Mouse (Mus musculus): ENCODE results near the gene Lrrc4. TPM values are rescaled to one million over a fixed set of nuclear protein-coding genes. Genes with fewer than 3 reads are reported as not detected.
A peak's percentile ranks its signal among the peaks of the same experiment; 100 is the strongest.

Lrrc4 gene
- polyA plus RNA-seq, 1 experiment, result not detected

DNA sequence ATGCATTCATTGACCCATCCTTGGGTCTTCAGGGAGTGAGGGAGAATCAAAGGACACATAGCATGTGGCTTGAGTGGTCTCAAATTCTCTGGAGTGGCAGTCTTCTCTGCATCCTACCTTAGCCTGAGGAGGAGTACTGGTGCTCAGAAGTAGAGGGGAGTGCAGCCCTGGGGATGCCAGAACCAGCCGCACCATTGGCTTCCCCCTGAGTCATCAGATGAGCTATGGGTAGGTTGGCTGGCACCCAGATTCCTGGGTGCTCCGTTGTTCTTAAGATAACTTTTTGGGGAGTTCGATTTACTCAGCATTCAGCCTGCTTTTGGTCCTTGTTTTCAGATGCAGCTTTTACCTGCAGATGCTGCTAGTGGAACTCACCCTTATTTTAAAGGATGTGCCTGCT is 10.0 kb upstream of the Lrrc4 start:
- 74% methylated on average over 3 of the region's 3 CpGs for WGBS
- Histone ChIP-seq H3K4me3 (replicated peaks; ENCODE audit: control insufficient read depth, low read depth, low read length) (no peak overlapping the region), H3K27ac (ENCODE audit: control insufficient read depth, insufficient read depth, low read depth, low read length, poor library complexity) (no peak overlapping the region), H3K4me1 (ENCODE audit: control insufficient read depth, insufficient read depth, low read length) (no peaks in the 10 kb centered on the region)
- no peak for TF ChIP-seq POLR2A (IDR thresholded peaks at IDR 0.05; ENCODE audit: borderline replicate concordance, control insufficient read depth, low read depth, low read length)
- TF ChIP-seq CTCF (IDR thresholded peaks at IDR 0.05; ENCODE audit: control insufficient read depth, insufficient read depth, low read length), result no peak

DNA sequence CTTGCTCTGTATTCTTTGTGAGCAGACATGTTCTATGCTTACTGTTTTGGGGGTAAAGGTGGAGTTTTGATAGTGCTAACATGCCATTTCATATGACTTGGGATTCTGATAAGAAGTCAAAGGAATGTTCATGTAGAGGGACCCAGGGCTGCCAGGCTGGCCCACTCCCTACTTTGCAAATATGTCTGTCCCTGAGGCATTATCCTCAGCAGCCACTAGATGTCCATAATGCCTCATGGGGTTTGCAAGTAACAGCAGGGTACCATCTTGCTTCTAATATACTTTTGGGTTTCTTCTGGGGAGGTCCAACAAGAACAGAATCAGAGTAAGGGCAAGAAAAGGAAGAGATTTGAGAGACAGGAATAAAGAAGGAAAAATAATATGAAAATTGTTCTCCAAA is 5.1 kb upstream of the Lrrc4 start:
- H3K4me1 ChIP-seq (ENCODE audit: control insufficient read depth, insufficient read depth, low read length), result no peaks in the 10 kb centered on the region
- no peak overlapping the region for H3K27ac ChIP-seq (ENCODE audit: control insufficient read depth, insufficient read depth, low read depth, low read length, poor library complexity)
- no peak overlapping the region for H3K4me3 ChIP-seq (replicated peaks; ENCODE audit: control insufficient read depth, low read depth, low read length)
- TF ChIP-seq POLR2A (IDR thresholded peaks at IDR 0.05; ENCODE audit: borderline replicate concordance, control insufficient read depth, low read depth, low read length) (no peak), CTCF (IDR thresholded peaks at IDR 0.05; ENCODE audit: control insufficient read depth, insufficient read depth, low read length) (no peak)

DNA sequence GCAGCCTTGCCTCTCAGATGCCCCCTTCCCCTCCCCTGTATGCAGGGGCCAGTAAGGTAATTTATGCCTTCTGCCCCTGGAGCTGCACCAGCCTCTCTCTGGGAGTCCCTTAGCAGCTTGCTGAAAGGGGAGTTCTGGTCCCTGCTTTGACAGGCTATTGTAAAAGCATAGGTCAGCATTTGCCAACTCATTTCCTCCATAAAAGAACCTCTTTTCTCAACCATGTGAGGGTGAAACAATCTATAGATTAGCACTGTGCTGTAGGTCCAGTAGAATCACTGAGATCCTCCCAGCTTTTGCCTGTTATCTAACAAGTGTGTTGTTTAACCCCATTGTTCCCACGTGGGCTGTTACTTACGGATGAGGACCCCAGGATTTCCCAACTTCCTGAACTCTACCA is 2.5 kb upstream of the Lrrc4 start:
- H3K4me3 ChIP-seq (replicated peaks; ENCODE audit: control insufficient read depth, low read depth, low read length), result no peak overlapping the region
- H3K27ac ChIP-seq (ENCODE audit: control insufficient read depth, insufficient read depth, low read depth, low read length, poor library complexity), result no peak overlapping the region
- no peak for TF ChIP-seq POLR2A (IDR thresholded peaks at IDR 0.05; ENCODE audit: borderline replicate concordance, control insufficient read depth, low read depth, low read length)
- no peak for TF ChIP-seq CTCF (IDR thresholded peaks at IDR 0.05; ENCODE audit: control insufficient read depth, insufficient read depth, low read length)
- no peaks in the 10 kb centered on the region for H3K4me1 ChIP-seq (ENCODE audit: control insufficient read depth, insufficient read depth, low read length)
- WGBS, result 31% methylated on average over 2 of the region's 2 CpGs

DNA sequence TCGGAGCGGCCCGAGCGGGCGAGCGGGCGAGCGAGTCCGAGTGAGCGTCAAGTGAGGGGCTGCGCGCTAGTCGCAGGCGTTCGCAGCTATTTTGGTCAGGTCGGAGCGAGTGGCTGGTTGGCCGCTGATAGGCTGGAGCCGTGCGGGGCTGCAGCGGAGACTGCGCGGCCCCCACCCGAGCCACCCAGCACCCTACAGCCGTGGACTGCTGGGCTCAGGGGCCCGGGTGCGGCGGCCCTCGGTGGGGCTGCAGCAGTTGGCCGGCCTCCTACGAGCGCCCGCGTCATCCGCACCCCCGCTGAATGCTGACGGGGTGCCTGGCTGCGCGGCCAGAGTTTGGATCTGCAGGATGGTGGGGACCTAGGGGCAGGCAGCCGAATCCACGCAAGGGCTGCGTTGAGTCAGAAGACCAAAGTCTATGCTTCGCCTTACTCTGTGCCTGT is 1.9 kb upstream of the Lrrc4 start:
- no peak overlapping the region for H3K27ac ChIP-seq (ENCODE audit: control insufficient read depth, insufficient read depth, low read depth, low read length, poor library complexity)
- H3K4me3 ChIP-seq (replicated peaks; ENCODE audit: control insufficient read depth, low read depth, low read length), result no peak overlapping the region
- 11% methylated on average over 43 of the region's 43 CpGs for WGBS

DNA sequence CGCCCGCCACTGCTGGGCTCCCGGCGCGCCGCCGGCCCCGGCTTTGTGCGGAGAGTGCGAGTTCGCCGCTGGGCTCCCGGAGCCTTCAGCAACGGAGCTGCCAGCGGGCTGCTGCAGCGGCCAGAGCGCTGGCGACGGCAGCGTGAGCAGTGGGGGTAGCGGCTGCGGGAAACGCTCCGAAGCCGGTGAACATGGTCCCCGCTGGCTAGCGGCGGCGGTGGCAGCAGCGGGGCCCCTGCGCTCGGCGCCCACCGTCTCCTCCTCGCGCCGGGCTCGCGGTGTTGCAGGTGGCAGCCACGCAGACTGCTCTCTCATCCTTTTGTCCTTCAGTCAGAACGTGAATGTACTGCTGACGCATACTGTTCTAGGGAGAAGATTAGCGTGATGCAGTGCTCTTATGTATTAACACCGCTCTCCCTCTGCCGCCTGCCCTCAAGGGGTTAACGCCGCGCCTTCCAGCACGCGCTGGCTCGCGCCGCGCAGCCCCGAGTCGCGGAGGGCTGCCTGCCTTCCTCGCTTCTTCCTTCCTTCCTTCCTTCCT is 1.3 kb upstream of the Lrrc4 start:
- no peak for TF ChIP-seq POLR2A (IDR thresholded peaks at IDR 0.05; ENCODE audit: borderline replicate concordance, control insufficient read depth, low read depth, low read length)
- TF ChIP-seq CTCF (IDR thresholded peaks at IDR 0.05; ENCODE audit: control insufficient read depth, insufficient read depth, low read length), result no peak
- H3K4me3 ChIP-seq (replicated peaks; ENCODE audit: control insufficient read depth, low read depth, low read length), result peak overlapping the region; percentile 12
- under 1% methylated on average over 58 of the region's 58 CpGs for WGBS
- H3K27ac ChIP-seq (ENCODE audit: control insufficient read depth, insufficient read depth, low read depth, low read length, poor library complexity), result no peak overlapping the region
- no peaks in the 10 kb centered on the region for H3K4me1 ChIP-seq (ENCODE audit: control insufficient read depth, insufficient read depth, low read length)

More for the DNA sequence above, 1.9 kb upstream of the Lrrc4 start:
- TF ChIP-seq POLR2A (IDR thresholded peaks at IDR 0.05; ENCODE audit: borderline replicate concordance, control insufficient read depth, low read depth, low read length) (no peak), CTCF (IDR thresholded peaks at IDR 0.05; ENCODE audit: control insufficient read depth, insufficient read depth, low read length) (no peak)
- no peaks in the 10 kb centered on the region for H3K4me1 ChIP-seq (ENCODE audit: control insufficient read depth, insufficient read depth, low read length)

DNA sequence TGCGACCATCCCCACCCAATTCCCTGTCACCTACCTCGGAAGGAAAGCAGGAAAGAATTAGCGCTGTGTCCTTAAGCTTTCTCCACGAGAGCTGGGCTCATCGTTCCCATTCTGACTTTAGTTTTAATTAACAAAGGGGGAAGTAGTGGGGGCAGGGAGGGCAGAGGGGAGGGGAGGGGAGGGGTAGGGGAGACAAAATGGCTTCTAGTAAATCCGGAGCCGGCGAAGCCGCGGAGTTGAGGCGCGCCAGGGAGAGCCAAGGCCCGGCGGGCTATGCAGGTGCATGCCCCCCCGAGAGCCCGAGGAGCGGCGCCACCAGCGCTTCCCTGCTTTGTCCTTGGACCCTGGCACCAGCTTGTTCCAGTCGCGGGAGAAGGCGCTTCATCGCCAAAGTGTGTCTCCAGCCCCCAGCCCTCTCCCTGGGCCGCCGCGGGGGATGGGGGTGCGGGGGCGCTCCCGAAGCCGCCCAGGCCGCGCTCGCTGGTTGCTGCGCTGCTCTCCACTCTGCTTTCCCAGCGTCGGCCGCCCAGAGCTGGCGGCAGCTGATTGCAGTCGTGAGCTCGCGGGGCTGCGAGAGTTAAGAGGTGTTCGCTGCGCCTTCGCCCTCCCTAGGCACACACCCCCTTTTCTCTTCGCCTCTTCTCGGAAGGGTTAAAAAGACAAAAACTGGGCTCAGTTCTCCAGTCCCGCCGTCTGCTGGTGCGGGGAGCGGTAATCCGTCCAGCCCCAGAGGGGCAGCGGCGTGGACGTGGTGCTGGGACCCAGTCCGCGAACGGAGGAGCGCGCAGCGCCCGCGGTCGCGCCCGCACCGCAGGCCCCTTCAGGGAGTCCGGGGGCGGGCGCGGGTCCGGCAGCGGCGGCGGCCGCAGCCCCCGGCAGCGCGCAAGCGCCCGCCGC is 555 bp upstream of the Lrrc4 start:
- Histone ChIP-seq H3K27ac (ENCODE audit: control insufficient read depth, insufficient read depth, low read depth, low read length, poor library complexity) (no peak overlapping the region), H3K4me1 (ENCODE audit: control insufficient read depth, insufficient read depth, low read length) (no peaks in the 10 kb centered on the region), H3K4me3 (replicated peaks; ENCODE audit: control insufficient read depth, low read depth, low read length) (peak overlapping the region; percentile 45)
- WGBS, result 5% methylated on average over 82 of the region's 82 CpGs
- TF ChIP-seq POLR2A (IDR thresholded peaks at IDR 0.05; ENCODE audit: borderline replicate concordance, control insufficient read depth, low read depth, low read length) (no peak), CTCF (IDR thresholded peaks at IDR 0.05; ENCODE audit: control insufficient read depth, insufficient read depth, low read length) (no peak)

DNA sequence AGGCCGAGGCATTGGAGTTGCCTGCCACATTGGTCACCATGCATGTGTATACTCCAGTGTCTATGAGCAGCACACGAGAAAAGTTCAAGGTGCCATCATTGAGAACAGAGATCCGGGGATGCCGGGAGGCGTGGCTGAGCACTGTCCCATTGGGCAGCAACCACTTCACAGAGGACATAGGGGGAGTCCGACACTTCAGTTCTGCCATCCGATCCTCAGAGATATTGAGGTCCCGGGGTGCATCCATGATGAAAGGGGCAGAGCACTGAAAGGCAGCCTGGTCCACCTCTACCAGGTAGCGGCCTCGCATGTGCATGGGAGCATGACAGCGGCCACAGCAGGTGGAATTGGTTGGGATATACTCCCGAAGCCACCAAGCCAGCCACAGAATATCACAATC is 1.2 kb downstream of the Lrrc4 start:
- H3K4me3 ChIP-seq (replicated peaks; ENCODE audit: control insufficient read depth, low read depth, low read length), result no peak overlapping the region
- H3K4me1 ChIP-seq (ENCODE audit: control insufficient read depth, insufficient read depth, low read length), result no peaks in the 10 kb centered on the region
- no peak overlapping the region for H3K27ac ChIP-seq (ENCODE audit: control insufficient read depth, insufficient read depth, low read depth, low read length, poor library complexity)
- TF ChIP-seq POLR2A (IDR thresholded peaks at IDR 0.05; ENCODE audit: borderline replicate concordance, control insufficient read depth, low read depth, low read length) (no peak), CTCF (IDR thresholded peaks at IDR 0.05; ENCODE audit: control insufficient read depth, insufficient read depth, low read length) (no peak)
- WGBS, result 87% methylated on average over 12 of the region's 12 CpGs

DNA sequence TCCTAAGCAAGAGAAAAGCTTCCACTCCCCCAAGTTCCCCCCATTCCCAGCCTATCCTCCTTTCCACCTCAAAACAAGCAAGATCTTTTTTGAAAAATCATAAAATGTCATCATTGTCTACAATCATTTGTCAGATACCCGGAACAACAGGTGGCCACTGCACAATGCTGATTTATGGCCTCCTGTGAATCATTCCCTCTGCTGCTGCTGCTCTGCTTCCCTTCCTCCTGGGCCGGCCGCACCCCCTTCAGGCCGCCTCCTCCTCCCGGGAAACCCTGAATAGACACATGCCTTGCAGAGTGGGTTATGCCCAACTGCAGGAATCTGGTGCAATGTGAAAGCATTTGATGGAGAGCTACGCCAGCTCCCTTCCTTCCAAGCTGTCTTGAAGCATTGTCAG is 3.0 kb downstream of the Lrrc4 start:
- Histone ChIP-seq H3K4me3 (replicated peaks; ENCODE audit: control insufficient read depth, low read depth, low read length) (no peak overlapping the region), H3K4me1 (ENCODE audit: control insufficient read depth, insufficient read depth, low read length) (no peaks in the 10 kb centered on the region; the same call in 1 of the 2 replicates), H3K27ac (ENCODE audit: control insufficient read depth, insufficient read depth, low read depth, low read length, poor library complexity) (no peak overlapping the region)
- TF ChIP-seq CTCF (IDR thresholded peaks at IDR 0.05; ENCODE audit: control insufficient read depth, insufficient read depth, low read length) (no peak), POLR2A (IDR thresholded peaks at IDR 0.05; ENCODE audit: borderline replicate concordance, control insufficient read depth, low read depth, low read length) (no peak)
- 78% methylated on average over 6 of the region's 6 CpGs for WGBS
